Mouse (Mus musculus): ENCODE data around the gene Cyp4f16.
"Not testable (repeated sequence)": the region's sequence is repeated elsewhere in the genome, so short reads cannot be mapped to it uniquely, and the experiment has no call there.

DNA sequence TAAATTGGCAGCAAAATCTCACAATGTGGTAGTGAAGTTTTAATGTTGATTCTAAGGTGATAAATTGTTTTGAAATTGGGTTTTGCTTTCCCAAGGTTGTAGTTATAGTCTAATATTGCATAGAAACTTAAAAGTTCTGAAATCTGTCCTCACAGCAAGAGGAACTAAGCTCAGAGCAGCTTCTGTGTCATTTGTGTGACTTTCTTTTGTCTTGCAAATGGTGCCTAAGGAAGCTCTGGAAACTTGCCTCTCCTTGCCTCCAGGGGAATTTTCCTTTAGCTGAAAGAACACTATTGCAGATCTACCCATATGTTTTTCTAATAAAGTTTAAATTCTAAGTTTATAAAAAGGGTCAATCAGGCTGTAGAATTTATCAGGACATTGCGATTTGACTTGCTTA lies 16.7 kb downstream of the Cyp4f16 start:
- not testable (repeated sequence) for TF ChIP-seq POLR2A (IDR thresholded peaks at IDR 0.05; ENCODE audit: borderline replicate concordance, insufficient read depth, low read length); CTCF (IDR thresholded peaks at IDR 0.05; ENCODE audit: borderline replicate concordance, insufficient read depth, low read depth, low read length)

Data from cerebellum, adult 2 months (tissue).